Mouse (Mus musculus): Measurements from ENCODE around the gene Eddm3b.
A peak's percentile ranks its signal among the peaks of the same experiment; 100 is the strongest.

Gene Eddm3b

DNA sequence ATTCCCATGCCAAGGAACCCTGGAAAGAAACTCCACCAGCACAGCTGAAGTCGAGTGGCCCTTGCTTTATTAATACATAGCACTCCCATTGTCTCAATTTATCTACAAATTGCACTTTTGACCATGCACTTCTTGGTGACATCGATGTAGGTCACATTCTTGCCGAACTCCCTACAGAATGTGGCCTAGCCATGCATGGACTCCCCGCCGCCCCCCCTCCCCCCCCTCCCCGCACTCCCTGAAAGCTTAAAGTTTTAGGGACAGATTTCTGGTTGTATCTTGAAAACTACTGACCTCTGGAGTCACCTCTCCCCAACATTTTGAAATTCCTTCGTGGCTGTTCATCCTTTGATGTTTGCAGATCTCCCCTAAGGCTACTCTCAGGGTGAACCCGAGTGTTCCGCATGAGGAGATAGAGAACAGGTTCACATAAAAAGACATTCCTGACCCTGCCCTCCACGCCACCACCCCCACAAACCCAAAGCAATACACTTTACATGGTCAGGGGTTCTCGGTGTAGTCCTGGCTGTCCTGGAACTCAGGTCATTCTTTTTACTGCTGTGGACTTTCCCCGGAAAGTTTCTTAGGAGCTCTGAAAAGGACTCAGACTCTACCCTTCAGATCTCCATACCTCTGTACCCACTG, at the start of gene Eddm3b:
Gene Eddm3b (plus strand): TSS at position 511 of the 645 bp plus-strand sequence.
- no peak for DNase-seq (ENCODE audit: low spot score)

DNA sequence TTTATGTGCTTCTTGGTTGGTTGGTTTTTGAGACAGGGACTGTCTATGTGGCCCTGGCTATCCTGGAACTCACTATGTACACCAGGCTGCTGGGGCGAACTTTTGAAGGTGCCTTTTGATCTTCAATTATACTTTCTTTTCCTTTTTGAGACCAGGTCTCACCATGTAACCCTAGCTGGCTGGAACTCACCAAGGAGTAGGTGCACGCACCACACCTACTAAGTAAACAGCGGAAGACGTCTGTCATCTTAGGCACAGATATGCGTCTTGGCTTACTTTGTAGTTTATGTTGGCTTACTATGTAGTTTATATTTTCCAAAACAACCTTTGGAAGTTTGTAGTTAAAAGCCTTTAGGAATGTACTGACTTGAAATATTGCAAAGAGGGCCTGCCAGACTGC, 45.3 kb upstream of the Eddm3b start:
- DNase-seq (ENCODE audit: low spot score): no peak

DNA sequence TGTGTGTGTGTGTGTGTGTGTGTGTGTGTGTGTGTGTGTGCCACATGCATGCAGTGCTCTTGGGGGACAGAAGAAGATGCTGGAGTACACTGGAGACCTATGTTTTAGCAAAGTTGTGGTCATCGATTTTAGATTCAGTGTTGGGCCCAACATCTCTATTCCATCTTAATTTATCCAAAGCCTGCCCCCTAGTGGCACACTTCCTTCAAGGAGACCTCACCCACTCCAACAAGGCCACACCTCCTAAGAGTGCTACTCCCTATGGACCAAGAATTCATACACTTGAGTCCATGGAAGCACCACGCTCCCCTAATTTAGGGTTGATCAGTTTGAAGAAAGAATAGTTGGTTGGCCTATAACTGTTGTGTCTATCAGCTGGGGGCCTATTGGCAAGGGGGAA, 44.6 kb upstream of the Eddm3b start:
- no peak for DNase-seq (ENCODE audit: low spot score)

DNA sequence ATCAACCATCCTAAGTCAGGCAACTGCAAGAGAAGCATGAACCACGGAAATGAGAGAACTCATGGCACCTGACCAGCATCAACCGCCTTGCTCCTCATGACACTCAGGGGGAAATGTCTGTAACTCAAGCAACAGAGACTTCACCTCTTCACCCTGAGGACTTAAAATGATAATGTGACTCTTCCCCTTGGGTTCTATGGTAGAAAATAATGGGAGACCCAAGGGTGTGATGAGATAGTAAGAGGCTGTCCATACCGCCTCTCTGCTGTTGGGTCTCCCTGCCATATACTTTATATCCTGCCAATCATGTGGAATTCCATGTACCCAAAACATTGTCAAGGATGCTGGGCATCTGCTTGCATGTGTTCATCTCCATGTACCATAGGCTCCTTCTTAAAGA, 39.9 kb upstream of the Eddm3b start, which contains the start of gene Olfr750:
Gene Olfr750 (minus strand): TSS at position 101 of the 400 bp plus-strand sequence.
- DNase-seq (ENCODE audit: low spot score): no peak

GRCm38 (mm10) chr14:51079180-51079579, 35.0 kb upstream of the Eddm3b start:
- no peak for DNase-seq (ENCODE audit: low spot score)

GRCm38 (mm10) chr14:51081035-51081434, 33.2 kb upstream of the Eddm3b start:
- DNase-seq (ENCODE audit: low spot score): no peak

DNA sequence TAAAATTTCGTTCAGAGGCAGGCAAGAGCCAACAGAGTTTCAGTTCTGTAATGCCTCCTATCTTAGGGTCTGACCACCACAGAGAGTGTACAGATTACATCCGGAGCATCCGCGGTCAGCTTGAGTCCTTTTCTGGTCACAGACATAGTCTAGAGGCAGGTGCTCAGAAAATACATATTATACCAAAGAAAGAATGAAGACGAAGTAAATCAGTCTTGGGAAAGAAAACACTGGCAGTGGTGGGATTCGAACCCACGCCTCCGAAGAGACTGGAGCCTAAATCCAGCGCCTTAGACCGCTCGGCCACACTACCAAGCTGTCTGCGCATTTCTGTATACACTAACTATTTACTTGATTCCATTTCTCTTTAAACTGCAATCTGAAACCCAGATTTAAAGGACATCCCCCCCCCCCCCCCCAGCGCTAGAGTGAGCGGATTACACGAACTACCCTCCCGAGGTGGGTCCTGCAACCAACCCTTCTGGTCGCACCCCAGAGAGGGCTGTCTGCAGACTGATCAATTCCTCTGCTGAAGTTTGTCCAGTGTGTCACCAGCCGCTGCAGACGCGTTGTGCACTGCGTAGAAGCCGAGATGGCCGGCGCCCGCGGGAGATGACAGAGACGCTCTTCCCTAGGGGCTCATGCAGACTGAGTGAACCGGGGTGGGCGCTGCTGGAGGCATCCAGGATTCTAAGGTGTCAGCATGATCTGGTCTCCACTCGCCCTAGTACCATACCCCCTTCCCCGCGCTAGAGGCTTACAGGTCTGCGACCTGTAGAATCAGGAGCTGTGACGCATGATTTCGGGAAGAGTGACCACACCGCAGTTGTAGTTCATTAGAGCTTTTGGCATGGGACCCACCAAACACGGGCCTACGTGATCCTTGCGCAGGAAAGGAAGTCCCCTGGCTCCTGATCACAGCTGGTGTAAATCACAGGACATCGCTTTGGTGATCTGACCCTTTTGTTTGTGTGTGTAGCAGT, 31.3 kb upstream of the Eddm3b start:
- no peak for DNase-seq (ENCODE audit: low spot score)

DNA sequence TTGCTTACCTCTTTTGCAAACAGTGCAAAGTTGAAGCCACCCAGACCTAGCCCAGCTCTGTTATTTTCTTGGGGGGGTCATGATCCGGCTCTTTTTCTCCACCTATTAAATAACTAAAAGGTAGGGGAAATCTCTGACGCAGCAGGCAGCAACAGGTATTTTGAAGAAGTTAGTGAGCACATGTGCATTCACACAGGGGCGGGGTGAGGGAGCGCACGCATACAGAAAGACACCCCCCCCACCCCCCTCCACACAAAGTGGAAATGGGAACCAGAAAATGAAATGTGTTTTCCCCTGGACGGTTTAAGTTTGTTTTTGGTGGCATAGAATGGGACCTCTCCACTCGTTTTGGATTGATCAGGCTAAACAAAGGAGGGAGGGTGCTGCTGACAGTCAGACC, 30.4 kb upstream of the Eddm3b start:
- DNase-seq (ENCODE audit: low spot score): no peak

DNA sequence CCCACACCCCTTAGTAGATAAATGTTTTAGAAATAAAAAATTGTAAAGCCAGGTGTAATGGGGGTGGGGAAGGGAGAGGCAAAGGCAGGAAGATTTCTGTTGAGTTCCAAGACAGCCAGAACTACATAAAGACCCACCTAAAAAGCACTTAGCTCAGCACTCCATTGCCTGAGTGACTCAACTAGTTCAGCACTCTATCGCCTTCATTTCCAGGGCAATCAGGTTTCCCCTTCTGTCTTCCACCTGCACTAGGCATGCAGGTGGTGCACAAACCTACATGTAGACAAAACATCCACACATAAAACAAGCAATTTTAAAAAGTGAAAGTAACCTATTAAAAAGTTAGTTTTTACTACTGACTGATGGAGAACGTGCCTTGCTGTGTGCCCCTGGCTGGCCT, 29.1 kb upstream of the Eddm3b start:
- DNase-seq (ENCODE audit: low spot score): no peak

- no peak for DNase-seq (ENCODE audit: low spot score)
Measured at GRCm38 (mm10) chr14:51085911-51086310, 28.3 kb upstream of the Eddm3b start.

DNA sequence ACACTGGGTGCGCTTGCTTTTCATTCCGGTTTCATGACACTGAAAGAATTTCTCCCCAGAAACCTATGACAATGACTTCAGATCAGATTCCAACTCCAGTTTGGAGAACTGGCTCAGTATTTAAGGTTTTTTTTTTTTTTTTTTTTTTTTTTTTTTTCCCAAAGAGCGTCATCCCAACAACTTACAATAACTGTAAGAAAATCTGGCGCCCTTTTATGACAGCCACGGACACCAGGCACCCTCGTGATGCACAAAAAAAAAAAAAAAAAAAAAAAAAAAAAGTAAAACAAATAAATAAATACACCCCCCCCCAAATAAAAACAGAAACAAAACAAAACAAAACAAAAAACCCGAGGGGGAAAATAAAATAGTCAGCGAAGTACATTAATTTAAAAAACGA, 26.5 kb upstream of the Eddm3b start:
- DNase-seq (ENCODE audit: low spot score): no peak

DNA sequence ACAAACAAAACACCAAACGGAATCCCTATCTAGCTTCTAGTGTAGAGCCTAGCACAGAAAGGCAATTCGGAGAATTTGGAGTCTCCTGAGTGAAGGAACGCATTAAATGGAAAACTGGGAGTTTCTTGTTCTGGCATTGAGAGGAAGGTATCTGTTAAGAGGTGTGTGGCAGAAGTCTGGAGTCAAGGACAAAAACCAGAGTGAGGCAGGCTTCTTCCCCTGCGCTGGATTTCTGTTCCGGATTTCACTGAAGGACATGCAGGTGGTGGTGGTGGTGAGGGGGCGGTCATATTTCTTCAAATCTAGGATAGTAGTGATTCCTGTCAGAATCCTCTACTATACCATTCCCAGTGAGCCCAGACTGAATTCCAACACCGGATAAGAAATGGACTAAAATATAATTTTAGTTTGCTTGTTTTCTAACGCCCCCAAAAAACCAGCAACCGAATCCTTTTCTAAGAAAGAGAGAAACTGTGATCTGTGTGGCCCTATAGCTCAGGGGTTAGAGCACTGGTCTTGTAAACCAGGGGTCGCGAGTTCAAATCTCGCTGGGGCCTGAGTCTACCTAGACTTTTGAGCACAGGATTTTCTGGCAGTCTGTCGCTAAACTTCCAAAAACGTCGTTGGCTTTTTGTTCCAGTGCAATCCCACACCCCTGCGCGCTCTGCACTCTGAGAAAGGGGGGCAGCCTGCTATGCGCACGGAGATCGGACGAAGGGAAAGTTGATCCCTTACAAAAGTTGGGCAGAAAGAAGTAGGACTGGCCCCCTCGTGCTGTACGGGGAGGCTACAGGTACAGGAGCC, 25.9 kb upstream of the Eddm3b start:
- peak; percentile 76 for DNase-seq (ENCODE audit: low spot score)

- peak; percentile 96 for DNase-seq (ENCODE audit: low spot score)
Measured at GRCm38 (mm10) chr14:51088970-51089673, 25.1 kb upstream of the Eddm3b start.

DNA sequence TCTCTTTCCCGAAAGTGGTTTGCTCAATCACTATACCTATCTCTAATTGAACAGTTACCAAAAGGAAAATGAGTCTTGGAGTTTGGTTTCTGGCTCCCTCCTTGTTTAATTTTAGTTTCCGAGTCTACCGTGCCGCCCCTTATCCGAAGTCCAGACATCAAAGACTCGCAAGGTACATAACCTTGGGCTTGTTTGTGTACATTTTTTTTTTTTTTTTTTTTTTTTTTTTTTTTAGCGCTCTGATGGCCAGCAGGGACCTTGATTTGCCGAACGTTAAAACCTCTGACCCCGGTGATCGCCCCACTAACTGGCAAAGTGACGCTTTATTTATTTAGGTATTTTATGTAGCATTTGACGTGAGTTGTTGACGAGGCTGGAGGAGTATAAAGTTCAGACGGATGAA, 24.6 kb upstream of the Eddm3b start:
- no peak for DNase-seq (ENCODE audit: low spot score)

- DNase-seq (ENCODE audit: low spot score): peak; percentile 73
Measured at GRCm38 (mm10) chr14:51090077-51090781, 24.0 kb upstream of the Eddm3b start.

DNA sequence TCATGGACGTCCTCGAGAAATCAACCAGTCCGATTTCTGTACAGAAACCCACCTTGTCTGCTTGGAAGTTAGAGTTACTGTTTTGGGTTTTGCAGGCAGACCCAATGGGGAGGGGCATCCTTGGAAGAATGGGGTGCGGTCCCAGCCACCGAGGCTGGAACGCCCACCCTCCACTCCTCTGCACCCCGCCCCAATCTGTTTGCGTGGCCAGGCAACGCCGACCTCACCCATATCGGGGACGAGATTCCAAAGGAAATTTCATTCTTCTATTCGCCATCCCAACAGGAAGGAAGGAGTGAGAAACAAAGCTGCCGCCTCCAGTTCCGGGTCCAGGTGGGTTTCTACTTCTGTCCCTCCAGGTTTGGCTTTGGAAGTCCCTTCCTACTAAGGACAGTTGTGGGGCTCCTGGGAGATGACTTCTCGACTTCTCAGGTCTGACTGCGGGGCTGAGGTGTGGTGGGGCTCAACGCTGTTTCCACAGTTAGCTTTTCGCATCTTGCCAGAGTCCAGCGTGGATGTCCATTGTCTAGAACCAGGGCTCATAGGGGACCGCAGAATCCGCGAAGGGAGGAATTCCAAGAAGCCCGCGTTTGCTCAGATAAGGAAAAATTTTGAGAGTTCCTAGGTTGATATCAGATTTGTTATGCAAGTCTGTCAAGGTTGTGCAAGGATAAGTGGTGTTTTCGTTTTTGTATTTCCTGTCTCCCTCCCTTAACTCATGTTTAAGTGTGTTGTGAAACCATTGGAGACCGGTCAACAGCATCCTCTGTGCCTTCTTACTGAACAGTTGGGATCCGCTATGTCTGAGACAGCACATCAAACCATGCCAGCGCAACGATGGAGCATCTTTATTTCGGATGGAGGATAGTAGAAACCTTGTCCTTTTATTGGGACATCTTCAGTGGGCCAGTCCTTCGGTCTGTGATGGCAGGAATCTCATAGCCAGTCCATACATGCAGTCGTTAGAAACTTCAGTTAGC, 23.0 kb upstream of the Eddm3b start, which contains the start of the genes Rnase4 and Ang:
Gene Rnase4 (plus strand): TSS at position 157 of the 980 bp plus-strand sequence.
Gene Ang (plus strand): TSS at position 230 of the 980 bp plus-strand sequence.
- DNase-seq (ENCODE audit: low spot score): no peak

DNA sequence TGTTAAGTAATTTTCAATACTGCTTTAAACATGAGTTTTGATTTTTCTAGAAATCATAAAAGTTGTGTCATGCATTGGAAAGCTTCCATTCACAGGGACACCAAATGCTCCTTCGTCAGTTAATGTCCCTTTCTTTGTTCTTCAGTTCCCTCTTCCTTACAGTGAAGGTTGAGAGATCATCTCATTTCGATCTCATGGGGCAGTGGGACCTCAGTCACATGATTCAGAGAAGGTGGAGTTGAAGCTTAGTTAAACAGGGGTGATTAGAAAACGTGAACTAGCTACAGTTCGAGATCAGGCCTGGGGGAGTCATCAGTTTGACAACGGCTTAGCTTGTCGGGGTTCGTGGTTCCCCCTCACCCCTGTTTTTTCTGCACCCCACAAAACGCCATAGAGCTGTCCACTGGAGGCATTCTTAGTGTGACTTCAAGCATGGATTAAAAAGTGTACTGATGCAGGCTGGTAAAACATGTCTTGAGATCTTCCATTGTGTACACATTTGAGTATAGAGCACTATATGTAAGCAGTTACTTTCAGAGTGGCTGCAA, 22.1 kb upstream of the Eddm3b start:
- no peak for DNase-seq (ENCODE audit: low spot score)

DNA sequence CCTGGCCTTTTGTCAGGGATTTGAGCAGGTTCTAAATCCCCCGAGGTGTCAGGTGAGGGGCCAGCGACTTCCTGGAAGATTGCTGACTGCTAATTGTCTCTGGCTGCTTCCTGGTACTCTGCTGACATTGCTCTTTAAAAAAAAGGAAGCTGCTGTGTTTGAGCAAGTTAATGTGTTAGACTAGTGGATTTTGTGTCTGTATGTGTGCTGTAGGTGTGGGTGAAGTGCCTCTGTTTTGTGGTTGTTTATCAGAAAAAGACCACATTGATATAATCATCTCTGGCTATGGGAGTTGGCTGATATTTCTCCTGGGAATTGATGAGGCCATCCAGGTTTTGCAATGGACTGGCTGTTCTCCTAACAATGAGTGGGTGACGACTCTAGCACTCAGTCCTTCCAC, 20.7 kb upstream of the Eddm3b start:
- DNase-seq (ENCODE audit: low spot score): no peak

Measured in left cerebral cortex, adult 11 months (tissue).